Mouse (Mus musculus) bone marrow macrophage, adult 2 months (primary cell): ENCODE data around the gene Fibcd1. TPM values are rescaled to one million over a fixed set of nuclear protein-coding genes. Genes with fewer than 3 reads are reported as not detected.

Source experiments
- H3K27ac ChIP-seq: 2 replicates; pipeline ENCODE4 v1.5.1; 2012; ENCODE audit warnings: low read depth, low read length; ENCODE audit not compliant: insufficient read depth
- H3K4me1 ChIP-seq: 2 replicates; pipeline ENCODE4 v1.6.1; 2012; ENCODE audit warnings: low read length; ENCODE audit not compliant: control insufficient read depth, insufficient read depth
- H3K4me3 ChIP-seq: 2 replicates; pipeline ENCODE4 v1.5.1; 2012; ENCODE audit warnings: mild to moderate bottlenecking, low read length, moderate library complexity; ENCODE audit not compliant: insufficient read depth
- CTCF ChIP-seq: IDR thresholded peaks from 2 replicates; pipeline ENCODE4 v1.5.1; 2012; ENCODE audit warnings: low read depth, mild to moderate bottlenecking, low read length, moderate library complexity
- POLR2A ChIP-seq: IDR thresholded peaks from 2 replicates; pipeline ENCODE4 v1.6.1; 2012; ENCODE audit warnings: mild to moderate bottlenecking, low read depth, low read length, borderline replicate concordance
- polyA plus RNA-seq: library from polyadenylated mRNA; stranded (reverse); fragments of >200 nt; gene quantifications from 2 replicates; pipeline ENCODE4 v1.2.4, GENCODE M21; 2012; ENCODE audit not compliant: missing spikeins, insufficient read depth, insufficient read length

Fibcd1 gene
- polyA plus RNA-seq, 1 experiment = not detected

DNA sequence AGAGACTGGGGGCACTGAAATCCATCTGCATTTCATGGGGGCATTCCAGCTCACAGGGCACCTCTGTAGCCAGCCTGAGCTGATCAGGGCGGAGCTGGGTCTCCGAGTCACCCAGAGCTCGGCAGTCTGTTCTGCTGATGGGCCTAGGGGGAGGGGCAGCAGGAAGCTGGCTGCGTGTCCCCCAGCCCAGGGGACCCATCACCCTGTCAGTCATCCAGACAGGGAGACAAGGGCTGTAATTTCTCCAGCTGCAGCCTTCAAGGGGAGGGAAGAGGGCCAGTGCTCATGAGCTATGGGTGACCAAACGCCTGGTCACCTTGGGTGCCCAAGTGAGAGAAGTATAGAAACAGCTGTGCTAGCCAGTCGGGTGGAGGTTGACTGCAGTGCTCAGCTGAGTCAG lies 8.8 kb downstream of the Fibcd1 start:
- Histone ChIP-seq H3K4me3 (no peak overlapping the region), H3K4me1 (no peaks in the 10 kb centered on the region), H3K27ac (no peak overlapping the region)
- TF ChIP-seq POLR2A = no peak
- TF ChIP-seq CTCF = no peak

- no peak overlapping the region for H3K4me3 ChIP-seq
- no peaks in the 10 kb centered on the region for H3K4me1 ChIP-seq
- H3K27ac ChIP-seq = no peak overlapping the region
- TF ChIP-seq CTCF (no peak), POLR2A (no peak)
Observed at GRCm38 (mm10) chr2:31836091-31836490, 9.7 kb downstream of the Fibcd1 start.

DNA sequence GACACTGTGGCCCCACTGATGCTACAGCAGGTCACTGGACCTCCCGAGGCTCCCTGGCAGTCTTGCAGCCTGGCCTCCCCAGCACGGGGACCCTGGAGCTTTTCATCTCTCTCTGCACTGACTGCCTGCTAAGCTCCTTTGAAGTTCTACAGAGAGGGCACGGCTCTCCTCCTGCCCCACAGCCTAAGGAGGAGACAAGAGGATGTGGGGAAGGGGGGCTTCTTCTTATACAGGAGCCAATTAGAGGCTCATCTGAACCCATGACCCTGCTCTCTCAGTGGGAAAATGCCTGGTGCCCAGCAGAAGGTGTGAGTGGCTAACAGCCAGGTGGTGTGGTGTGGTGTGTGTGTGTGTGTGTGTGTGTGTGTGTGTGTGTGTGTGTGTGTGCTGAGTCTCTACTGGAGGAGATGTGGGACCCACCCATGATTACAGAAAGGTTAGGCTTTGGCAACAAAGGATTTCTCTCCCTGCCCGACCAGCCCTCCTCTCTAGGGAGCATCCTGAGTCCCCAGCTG lies 17.4 kb downstream of the Fibcd1 start:
- TF ChIP-seq CTCF = no peak
- no peak for TF ChIP-seq POLR2A
- Histone ChIP-seq H3K4me1 (no peaks in the 10 kb centered on the region), H3K27ac (no peak overlapping the region), H3K4me3 (no peak overlapping the region)

DNA sequence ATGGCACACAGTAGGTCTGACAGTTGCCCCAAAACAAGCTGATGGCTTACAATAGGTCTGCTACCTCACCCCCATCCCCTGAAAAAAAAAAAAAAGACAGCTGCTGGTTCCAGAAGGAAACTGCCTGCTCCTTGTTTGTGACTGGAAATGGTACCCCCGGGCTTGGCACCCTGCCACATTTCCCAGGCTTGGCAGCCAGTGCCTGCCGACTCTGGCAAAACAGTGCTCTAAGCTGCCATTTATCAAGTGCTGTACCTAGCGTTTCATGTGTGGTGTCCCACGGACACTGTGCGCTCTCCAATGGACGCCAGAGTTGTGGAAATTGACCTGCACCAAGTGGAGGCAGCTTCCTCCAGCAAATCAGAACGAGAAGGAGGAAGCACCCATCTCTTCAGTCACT lies 17.9 kb downstream of the Fibcd1 start:
- Histone ChIP-seq H3K4me1 (no peaks in the 10 kb centered on the region), H3K27ac (no peak overlapping the region), H3K4me3 (no peak overlapping the region)
- no peak for TF ChIP-seq POLR2A
- no peak for TF ChIP-seq CTCF

- Histone ChIP-seq H3K27ac (no peak overlapping the region), H3K4me1 (no peaks in the 10 kb centered on the region), H3K4me3 (no peak overlapping the region)
- TF ChIP-seq CTCF (no peak), POLR2A (no peak)
Observed at GRCm38 (mm10) chr2:31826094-31827085, 19.4 kb downstream of the Fibcd1 start.

- Histone ChIP-seq H3K27ac (no peak overlapping the region), H3K4me3 (no peak overlapping the region), H3K4me1 (no peaks in the 10 kb centered on the region)
- TF ChIP-seq POLR2A (no peak), CTCF (no peak)
Observed at GRCm38 (mm10) chr2:31825469-31825911, 20.3 kb downstream of the Fibcd1 start.

DNA sequence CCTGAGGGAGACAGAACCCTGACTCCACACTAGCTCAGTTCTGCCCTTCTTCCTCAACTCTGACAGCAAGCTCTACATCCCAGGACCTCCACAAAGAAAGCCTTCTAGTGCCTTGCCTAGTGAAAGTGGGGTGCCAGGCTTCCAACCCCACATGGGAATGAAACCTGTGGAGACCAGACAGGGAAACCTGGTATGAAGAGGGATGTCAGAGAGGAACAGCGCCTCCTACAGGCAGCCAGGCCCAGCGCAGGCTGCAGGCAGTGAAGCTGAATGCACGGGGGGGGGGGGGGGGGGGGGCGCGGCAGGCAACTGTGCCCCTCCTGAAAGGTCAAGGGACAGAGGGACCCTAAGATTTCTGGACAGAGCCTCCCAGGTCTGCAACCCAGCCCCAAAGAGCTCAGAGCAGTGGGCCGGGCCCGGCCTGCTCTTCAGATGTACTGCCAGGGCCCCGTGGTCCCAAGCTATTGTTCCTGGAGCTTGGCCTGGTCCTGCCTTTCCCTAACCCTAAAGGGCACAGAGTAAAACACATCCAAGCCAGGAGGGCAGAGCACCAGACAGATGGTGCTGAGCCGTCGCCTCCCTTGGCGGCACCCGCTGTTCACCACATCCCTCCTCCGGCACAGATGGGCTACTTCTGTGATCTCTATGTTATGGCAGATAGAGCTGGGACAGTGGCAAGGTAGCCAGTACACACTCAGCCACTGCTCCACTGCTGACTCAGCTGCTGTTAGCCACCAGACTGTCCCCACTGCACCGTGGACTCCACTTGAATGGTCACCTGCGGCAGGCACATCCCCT lies 21.7 kb downstream of the Fibcd1 start:
- H3K27ac ChIP-seq = no peak overlapping the region
- H3K4me1 ChIP-seq = no peaks in the 10 kb centered on the region
- H3K4me3 ChIP-seq = no peak overlapping the region
- TF ChIP-seq POLR2A (no peak), CTCF (peak; percentile 50)

- Histone ChIP-seq H3K27ac (no peak overlapping the region), H3K4me3 (no peak overlapping the region), H3K4me1 (no peaks in the 10 kb centered on the region)
- no peak for TF ChIP-seq CTCF
- no peak for TF ChIP-seq POLR2A
Observed at GRCm38 (mm10) chr2:31822524-31823371, 23.1 kb downstream of the Fibcd1 start.

GRCm38 (mm10) chr2:31815367-31815766 lies 30.4 kb downstream of the Fibcd1 start:
- Histone ChIP-seq H3K4me3 (no peak overlapping the region), H3K4me1 (no peaks in the 10 kb centered on the region), H3K27ac (no peak overlapping the region)
- TF ChIP-seq POLR2A (no peak), CTCF (peak; percentile 42)
